Mouse (Mus musculus) lung, postnatal 0 days (tissue): ENCODE data around the gene Lgals9.

ENCODE experiments used
- CTCF ChIP-seq: IDR thresholded peaks from 2 replicates; pipeline ENCODE4 v1.5.1; 2016; ENCODE audit warnings: antibody characterized with exemption, mild to moderate bottlenecking
- EP300 ChIP-seq: IDR thresholded peaks from 2 replicates; pipeline ENCODE4 v1.6.1; 2016; ENCODE audit warnings: antibody characterized with exemption, mild to moderate bottlenecking, control low read depth

DNA sequence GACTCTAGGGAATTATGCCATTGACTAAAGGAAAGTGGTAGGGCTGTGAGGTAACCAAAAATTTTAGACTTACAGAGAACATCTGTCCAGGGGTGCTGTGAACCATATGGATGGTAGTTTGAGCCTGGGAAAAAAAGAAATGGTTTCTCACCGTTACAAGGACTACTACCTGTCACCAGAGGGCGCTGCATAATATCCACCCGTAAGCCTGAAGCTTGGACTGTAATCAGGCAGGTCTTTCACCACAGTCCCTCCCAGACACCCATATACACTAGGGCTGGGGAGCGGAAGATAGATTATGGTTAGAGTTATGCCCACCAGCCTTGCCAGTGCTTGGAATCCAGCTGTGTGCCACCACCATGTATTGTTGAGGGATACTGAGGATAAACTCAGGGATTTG, 17.4 kb downstream of the Lgals9 start:
- TF ChIP-seq CTCF (peak; percentile 80), EP300 (no peak)
